Mouse (Mus musculus) testis, postnatal 10 days (tissue): ENCODE results near the gene Atp6v0a1.

ENCODE experiments used
- DNase-seq: peaks from one replicate; pipeline ENCODE4 v3.0.0; 2021; ENCODE audit warnings: low spot score

Gene Atp6v0a1

DNA sequence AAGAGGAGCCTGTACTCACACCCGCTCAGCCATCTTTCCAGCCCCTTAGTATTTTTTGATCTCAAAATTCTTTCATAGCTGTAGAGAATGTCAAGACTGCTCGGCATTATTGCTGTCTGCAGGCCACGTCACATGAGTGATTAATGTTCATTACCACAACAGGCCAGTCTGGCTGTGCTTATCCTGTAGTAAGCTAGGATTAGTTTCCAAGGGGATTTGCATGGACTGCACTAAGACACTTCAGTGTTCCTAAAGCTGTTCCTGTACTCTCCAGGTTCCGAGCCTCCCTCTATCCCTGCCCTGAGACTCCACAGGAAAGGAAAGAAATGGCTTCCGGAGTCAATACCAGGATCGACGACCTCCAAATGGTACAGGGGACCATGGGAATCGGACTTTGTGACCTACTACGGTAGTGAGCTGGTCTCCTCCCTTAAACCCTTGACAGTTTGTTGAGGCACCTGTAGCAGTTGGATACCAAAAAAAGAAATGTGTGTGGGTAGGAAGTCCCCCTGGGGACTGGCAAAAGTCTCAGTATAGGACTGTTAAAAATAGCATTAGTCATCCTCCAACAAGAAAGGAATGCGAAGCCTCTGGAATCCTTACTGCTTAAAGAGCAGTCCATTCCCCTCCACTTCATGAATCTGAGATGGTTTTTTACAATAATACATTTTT, 21.0 kb downstream of the Atp6v0a1 start:
- no peak for DNase-seq

DNA sequence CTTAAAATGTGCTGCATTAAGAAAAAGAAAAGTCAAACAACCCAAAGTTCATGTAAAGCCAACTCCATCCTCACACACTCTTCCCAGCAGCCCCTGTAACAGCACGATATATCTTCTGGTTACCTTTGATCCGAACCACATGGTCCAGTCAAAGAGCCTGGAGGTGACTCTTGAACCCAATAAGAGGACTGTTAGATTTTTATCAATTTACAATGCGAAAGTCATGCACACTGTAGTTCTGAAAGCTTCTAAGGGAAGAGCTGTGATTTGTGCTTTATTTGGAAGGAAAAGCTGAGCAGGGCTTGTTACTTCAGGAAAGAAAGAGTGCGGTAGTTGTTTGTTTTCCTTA, 21.5 kb downstream of the Atp6v0a1 start:
- DNase-seq: no peak

DNA sequence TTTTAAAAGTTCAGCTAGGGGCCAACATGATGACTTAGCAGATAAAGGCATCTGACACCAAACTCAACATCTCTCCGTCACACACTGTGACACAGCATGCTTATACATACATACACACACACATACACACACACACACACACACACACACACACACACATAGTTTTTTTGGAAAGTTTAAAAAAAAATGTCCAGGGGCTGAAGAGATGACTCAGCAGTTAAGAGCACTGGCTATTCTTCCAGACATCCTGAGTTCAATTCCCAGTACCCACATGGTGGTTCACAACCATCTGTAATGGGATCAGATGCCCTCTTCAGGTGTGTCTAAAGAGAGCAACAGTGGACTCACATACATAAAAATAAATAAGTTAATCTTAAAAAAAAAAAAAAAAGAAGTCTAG, 22.2 kb downstream of the Atp6v0a1 start:
- no peak for DNase-seq

DNA sequence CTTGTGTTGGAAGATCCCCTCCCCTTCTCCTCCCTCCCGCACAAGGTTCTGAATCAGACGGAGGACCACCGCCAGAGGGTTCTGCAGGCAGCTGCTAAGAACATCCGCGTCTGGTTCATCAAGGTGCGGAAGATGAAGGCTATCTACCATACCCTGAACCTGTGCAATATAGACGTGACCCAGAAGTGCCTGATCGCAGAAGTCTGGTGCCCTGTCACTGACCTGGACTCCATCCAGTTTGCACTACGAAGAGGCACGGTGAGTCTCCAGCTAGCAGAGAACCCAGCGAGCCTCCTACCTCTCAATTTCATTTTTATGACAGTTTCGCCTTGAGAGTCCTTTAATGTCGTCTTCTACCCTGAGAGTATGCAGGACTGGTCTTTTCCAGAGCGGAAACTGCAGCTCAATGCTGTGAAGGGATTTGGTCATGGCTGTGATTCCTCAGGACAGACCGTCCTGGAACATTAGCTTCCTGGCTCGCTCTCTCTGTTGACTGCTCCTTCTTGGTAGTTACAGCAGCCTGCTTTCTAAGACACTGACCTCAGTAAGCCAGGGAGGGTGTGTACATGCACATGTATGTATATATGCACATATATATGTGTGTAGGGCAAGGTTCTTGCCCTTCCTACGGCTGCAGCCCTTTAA, 24.7 kb downstream of the Atp6v0a1 start:
- DNase-seq: no peak

DNA sequence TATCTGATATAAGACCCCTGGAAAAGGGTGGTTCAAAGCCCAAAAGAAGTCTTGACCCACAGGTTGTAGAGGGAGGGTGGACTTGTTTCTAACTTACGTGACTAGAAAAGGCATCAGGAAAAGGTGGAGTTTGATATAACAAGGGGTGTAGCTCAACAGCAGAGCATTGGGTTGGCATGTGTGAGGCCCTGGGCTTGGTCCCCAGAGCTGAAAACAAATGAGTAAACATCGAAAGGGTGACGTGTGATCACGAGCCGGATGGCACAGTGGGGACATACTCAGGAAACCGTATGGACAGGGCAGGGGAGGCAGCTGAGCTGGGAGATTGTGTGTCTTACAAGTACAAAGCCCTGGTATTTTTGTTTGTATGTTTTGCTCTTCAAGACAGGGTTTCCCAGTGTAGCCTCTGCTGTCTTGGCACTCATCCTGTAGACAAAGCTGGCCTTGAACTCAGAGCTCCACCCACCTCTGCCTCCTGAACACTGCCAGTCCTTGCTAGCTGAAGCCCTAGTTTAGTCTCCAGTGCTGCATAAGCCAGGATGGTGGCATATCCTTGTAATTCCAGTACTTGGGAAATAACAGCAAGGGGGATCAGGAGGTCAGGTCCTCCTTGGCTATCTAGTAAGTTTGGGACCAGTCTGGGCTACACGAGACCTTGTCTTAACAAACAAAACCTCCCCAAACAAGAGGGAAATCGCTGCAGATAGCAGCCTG, 25.5 kb downstream of the Atp6v0a1 start:
- no peak for DNase-seq

DNA sequence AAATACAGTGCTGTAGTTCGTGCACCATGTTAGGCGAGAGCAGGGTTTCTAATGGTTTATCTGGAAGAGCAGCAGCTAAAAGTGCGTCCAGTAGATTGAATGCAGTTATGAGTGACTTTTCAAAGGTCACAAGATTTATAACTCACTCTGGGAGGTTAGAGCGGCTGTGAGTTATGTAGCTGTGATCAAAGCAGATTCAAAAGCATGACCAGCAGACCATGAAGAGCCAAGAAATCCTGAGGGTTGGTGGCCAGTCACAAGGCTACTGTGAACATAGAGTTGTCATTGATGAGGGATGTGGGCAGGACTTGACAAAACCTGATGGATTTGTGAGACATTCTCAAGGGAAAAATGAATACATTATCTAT, 26.1 kb downstream of the Atp6v0a1 start:
- no peak for DNase-seq

DNA sequence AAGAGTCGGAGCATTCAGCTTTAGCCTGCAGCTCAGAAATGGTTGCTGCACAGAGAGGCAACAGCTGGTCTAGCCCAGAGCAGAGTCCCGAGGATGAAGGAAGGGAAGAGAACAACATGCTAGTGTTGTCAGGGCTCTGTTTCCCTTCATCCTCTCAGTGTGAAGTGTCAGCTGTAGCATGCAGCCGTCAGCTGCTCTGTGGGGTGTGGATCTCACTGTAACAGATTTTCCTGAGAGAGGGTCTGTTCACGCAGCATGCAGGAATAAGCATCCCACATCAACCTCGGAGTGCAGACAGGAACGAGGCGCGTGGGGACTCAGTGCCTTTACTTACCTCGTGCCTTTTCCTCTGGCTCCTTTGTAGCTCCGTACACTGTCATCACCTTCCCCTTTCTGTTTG, 28.5 kb downstream of the Atp6v0a1 start:
- DNase-seq: no peak

DNA sequence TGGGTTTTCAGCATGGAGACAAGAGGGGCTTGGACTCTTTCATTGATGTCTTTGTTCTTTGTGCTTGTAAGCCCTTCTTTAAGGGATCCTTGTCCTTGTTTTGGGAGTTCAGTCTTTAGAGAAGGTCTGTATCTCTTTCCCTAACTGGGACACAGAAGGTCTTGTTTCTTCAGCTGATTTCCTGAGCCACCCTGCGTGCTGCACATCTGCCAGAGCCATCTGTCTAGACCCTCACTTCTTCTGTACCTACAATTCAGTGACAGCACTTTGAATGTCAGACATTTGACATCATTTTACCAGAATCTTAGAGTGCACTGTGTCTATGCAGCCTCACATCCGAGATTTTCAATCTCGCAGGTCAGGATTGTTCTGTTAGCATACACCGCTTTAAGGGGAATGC, 36.6 kb downstream of the Atp6v0a1 start:
- DNase-seq: no peak

DNA sequence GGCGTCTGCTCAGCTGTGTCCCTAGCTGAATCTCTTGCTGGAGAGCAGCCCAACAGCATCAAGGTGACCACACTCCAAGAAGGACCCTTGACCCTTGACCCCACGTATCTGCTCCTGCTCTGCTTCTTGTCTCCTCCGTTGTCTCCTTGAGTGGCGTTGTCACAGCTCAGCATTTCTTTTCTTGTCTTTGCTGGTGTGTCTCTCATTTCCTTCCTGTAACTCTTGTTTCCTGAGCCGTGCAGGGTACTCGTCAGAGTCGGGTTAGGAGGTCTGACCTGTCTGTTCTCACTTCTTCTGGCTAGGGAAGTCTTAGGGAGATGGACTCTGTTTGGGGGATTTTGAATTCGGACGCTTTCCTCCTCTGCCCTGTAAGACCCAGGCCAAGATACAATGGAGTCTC, 37.2 kb downstream of the Atp6v0a1 start:
- no peak for DNase-seq

DNA sequence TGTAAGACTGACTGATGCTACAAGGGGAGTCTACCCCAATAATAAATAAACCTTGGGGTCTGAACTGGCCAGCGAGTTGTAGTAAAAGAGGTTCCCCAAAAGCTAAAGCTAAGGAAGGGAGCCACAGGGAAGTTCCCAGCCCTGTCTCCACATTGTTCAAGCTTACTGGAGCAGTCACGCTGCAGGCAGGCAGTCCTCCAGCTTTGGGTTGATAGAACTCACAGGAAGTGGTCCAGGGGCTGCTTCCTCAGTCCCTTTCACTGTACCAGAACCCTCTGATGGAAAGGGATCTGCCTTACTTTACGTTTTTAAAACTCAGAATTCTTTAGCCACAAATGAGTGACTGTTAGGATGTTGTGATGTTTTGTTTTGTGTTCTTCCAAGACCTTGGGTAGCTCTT, 38.2 kb downstream of the Atp6v0a1 start:
- no peak for DNase-seq

DNA sequence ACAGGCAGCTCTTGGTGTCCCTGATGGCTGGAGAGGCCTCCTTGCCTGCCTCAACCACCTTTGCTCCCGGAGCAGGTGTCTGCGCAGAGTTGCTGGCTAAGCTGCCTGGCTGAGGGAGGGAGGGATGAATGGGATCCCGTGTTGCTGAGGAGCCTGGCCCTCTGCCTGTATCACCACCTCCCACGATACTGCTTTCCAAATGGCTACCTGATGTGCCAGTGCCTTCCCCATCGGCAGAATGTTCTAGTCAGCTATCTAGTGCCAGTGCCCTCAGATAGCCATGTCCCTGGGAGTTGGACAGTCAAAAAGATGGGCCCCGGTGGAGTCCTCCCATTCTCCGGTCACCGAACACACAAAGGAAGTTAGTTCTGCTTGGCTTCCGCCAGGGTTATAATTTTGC, 41.1 kb downstream of the Atp6v0a1 start:
- no peak for DNase-seq

DNA sequence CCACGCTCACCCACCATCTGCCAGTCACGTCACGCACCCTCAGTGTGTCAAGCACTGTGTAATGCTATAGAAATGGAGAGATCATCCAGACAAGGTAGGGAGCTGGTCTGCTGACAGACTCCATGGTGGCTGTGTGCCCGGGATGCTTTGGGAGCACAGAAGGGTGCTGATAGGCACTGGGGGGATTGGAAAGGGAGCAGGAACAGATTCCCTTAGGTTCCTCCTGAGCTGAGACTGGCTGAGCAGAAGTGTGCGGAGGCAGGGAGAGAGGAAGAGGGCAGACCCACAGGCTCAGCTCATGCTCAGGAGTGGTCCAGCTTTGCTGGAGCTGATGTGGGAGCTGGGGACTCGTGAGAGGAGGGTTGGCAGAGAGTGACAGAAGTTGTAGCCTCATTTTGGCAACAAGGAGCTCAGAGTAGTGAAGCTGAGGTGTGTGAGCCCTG, 41.8 kb downstream of the Atp6v0a1 start:
- no peak for DNase-seq

DNA sequence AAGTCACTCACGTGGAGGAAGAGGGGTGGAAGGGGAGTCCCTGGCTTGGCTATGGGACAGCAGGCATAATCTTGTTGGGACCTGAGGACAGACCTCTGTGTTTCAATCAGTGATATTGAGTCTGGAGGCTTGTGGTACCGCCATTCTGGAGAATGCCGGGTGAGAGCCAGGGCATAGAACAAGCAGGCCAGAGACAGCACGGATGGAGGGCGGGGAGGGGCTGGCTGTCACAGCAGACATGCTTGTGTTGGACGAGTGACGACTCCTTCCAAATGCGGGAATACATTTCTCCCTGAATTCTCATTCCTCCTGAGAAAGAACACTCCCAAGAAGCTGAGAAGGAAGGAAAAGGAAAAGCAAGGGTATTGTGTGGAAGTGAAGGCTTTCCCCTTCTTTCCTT, 42.4 kb downstream of the Atp6v0a1 start:
- DNase-seq: no peak

DNA sequence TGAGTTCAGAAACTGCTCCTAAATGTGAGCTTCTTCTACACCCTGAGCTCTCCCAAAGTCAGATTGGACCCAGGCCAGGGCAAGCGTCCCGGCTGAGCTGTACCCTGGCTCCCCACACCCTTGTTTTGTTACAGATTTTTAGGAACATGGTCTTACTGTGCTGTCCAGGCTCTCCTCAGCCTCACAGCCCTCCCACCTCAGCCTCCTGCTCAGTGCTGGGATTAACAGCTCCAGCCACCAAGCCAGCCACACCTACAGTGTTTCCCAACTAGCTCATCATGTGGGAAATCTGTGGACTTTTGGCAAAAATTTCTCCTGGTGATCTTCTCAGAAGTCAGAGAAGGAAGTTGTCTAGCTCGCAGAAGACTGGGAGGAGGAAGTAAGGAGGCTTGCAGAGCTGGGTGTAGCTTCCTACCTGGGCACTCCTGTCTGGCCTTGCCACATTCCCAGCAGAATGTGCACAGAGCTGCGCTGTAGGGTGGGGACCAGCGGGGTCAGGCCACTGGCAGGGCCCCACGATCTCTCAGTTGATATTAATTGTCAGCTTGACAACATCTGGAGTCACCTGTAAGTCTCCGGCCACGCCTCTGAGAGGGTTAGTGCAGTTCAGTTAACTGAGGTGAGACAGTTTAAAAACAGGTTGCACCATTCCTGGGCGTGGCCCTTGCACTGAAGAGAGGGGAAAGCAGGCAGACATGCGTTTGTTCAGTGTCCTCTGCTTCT, 43.7 kb downstream of the Atp6v0a1 start:
- DNase-seq: peak; percentile 82

DNA sequence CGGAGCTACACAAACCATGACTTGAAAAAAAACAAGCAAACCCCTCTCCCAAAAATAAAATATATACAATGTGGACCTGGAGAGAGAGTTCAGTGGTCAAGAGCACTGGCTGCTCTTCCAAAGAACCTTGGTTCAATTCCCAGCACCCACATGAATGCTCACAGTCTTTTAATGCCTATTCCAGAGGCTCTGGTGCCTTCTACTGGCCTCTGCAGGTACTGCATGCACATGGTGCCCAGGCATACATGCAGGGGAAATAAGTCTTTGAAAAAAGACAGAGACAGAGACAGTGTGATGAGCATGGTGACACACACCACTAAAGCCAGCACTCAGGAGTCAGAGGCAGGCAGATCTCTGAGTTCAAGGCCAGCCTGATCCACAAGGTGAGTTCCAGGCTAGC, 44.7 kb downstream of the Atp6v0a1 start:
- no peak for DNase-seq

DNA sequence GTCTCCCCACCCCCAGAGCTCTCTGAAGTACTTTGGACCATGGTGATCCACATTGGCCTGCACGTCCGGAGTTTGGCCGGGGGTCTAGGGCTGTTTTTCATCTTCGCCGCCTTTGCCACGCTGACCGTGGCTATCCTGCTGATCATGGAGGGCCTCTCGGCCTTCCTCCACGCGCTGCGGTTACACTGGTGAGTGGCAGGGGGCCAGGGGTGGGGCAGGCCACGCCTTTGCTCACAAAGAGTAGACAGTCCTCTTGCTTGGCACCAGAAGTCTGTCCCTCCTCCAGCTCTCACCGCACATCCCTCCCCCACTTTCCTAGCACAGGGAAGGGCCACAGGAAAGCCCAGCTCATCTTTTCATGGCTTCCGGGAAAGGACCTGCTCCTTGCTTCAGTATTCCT, 46.2 kb downstream of the Atp6v0a1 start:
- no peak for DNase-seq

DNA sequence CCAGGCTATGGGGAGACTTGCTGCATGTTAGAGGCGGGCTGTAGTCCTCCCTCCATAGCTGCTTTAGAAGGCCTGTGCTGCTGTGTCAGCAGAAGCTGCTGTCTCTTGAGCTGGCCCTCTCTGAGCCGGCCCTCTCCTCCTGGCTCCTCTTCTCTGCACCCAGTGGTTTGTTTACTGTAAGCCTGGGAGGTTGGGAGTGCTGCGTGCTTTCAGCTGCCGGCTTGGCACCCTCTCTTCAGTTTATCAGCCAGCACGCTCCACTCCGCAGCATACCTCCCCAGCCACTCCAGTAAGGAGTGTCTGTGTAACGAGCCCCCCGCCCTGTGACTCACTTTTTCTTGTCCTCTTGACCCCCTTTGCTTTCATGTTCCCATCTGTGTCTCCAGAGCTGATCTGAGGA, 47.6 kb downstream of the Atp6v0a1 start:
- no peak for DNase-seq

DNA sequence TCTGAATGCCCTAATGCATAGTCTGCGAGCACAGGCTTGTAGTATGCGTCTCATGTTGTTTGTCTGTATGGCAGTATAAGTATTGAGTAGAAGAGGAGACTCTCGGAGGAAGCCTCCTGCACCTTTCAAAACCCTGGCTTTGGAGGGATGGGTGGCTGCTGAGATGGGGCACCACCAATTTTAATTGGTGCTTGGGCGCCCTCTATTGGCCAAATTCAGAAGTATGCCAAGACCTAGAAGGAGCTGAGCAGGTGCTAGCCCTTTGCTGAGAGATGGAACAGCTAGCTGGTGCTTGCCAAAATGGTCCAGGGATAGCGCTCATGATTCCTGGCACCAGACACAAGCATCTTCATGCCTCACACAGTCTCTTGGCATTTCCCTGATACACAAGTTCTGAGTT, 48.6 kb downstream of the Atp6v0a1 start:
- peak; percentile 92 for DNase-seq

DNA sequence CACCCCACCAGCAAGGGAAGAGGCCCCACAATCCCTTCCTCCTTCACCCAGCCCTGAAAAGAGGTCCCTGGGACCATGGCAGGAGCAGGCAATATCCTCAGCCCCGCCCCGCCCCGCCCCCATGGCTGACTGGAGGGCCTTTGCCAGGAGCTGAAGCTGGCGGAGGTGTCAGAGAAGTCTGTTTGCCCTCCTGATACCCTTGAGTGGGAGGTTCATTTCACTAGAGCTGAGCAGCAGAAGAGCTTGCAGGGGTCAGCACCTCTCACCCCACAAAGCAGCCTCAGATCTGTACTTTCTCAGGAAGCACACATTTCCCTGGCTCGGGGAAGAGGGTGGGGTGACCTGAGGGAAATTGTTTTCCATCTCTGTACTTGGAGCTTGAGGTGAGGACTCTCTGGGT, 49.5 kb downstream of the Atp6v0a1 start:
- DNase-seq: no peak

DNA sequence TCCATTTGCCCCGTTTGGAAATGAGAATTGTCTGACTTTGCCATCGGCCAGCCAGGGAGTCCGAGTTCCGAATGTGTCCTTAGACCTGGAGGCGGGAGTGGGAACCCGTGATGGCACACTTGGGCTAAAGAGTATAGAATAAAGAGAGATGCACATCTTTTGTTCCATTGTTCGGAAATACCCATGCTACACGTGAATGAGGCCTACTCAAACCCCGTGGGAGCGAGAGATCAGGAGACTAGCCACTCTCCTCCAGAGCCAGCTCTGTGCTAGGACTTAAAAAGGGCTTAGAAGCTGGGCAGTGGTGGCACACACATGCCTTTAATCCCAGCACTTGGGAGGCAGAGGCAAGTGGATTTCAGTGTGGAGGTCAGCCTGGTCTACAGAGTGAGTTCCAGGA, 50.2 kb downstream of the Atp6v0a1 start:
- DNase-seq: no peak

DNA sequence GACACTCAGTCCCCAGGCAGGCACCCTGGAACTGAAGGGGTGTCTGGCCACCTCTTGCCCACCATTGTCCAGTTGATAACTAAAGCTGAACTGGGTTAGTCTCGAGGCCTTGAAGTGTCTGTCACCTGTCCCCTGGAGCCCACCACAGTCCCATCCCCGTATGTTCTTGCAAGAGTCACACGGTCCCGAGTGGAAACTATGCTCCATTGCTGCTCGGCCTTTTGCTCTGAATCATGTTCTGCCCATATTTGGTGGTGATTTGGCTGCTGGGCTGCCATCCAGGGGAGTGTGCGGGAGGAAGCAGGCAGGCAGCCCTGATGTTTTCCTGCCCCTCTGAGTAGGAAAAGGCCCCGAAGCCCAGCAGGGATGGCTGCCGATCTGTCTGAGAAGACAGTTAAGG, 50.9 kb downstream of the Atp6v0a1 start:
- peak; percentile 80 for DNase-seq

DNA sequence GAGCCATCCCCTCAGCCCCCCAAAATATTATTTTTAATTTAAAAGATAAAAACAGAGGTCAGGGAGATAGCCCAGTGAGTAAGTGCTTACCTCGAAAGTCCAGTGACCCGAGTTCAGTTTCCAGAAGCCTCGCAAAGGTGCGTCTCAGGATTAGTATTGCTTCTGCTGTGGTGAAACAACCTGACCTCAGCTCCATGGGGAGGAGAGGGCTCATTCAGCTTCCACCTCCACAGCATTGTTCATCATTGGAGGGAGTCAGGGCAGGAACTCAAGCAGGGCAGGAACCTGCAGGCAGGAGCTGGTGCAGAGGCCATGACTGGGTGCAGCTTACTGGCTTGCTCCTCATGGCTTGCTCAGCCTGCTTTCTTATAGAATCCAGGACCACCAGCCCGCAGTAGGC, 51.8 kb downstream of the Atp6v0a1 start:
- DNase-seq: no peak
